Mouse (Mus musculus) common myeloid progenitor, adult 5-6 weeks (primary cell): ENCODE results near the gene Rpl7a. TPM values are rescaled to one million over a fixed set of nuclear protein-coding genes. Genes with fewer than 3 reads are reported as not detected.
A peak's percentile ranks its signal among the peaks of the same experiment; 100 is the strongest.
"Not testable (repeated sequence)": the region's sequence is repeated elsewhere in the genome, so short reads cannot be mapped to it uniquely, and the experiment has no call there.

ENCODE experiments used
- ATAC-seq: replicated peaks from 2 replicates; pipeline ENCODE4 v1.8.0; 2016; ENCODE audit warnings: low read depth, mild to moderate bottlenecking, moderate TSS enrichment, inconsistent platforms; ENCODE audit not compliant: poor library complexity, severe bottlenecking
- total RNA-seq: library from RNA; stranded (forward); fragments of 200-1000, 187-1606 nt; gene quantifications from 2 replicates; pipeline ENCODE4 v1.2.3, GENCODE M21; 2017

Gene Rpl7a
- 2,462 and 2,597 TPM in 2 replicates for total RNA-seq

DNA sequence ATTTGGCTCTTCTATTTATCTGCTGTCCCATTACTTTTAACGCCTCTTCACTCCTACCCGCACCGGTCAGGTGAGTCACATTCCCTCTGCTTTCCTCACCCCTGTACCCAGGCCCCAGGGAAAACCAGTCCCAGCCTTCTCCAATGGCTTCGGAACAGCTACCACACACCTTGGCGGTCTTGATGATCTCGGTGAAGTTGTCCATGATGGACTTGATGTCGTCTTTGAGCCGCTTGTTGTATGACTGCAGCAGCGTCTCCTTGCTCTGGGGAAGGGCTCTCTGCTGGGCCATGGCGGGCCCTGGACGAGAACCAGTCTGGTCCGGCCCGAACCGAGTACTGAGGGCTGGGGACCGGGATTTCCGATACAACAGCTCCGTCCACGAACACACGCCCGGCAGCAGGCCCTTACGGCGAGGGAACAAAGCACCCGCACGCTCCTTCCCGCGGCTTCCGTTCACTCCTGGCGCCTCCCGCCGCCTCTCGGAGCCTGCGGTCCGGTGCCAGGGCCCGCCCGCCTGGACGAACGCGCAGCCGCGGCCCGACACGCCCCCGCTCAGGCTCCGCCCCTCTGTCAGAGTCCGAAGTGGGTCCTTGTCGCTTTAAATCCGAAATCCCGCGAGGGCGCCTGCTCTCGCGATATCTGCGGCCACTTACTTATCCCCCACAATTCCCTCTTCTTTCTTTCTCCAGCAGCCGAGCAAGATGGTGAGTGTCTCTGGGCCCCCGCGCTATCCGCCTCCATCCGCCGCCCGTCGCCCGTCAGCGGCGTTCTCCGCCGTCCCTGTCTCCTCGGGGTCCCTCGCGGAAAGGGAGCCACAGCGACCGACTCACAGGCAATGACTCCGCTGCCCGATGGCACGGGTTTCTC lies at the start of gene Rpl7a, which contains the start of gene Med22:
TSS of gene Rpl7a (plus strand) at position 641 of the 870 bp plus-strand sequence.
TSS of gene Med22 (minus strand) at position 554 of the 870 bp plus-strand sequence.
- ATAC-seq, result peak; percentile 76

GRCm38 (mm10) chr2:26862856-26863255 lies 47.7 kb upstream of the Rpl7a start:
- ATAC-seq, result peak; percentile 36; the same call in 1 of the 2 replicates

GRCm38 (mm10) chr2:26864879-26865278 lies 45.7 kb upstream of the Rpl7a start, which contains the start of gene Abo:
TSS of gene Abo (minus strand) at chr2:26864979.
- ATAC-seq, result no peak

GRCm38 (mm10) chr2:26870666-26871065 lies 39.9 kb upstream of the Rpl7a start:
- ATAC-seq, result no peak

DNA sequence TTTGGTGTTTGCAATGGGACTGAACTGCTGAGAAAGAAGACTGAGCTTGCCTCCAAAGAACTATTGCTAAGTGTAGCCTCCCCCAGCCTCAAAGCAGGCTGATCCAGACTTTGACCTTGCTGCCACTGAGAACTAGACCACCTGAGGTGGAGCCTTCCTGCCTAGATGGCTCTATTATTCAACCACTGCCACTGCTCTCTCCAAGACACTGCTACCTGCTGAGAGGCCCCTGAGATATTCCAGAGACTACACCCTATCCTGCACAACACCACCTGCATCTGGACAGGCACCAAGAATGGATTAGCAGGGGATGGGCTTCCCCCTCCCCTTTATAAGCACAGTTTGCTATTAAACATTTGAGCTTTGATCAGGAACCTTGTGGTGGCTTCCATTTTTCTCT lies 32.0 kb upstream of the Rpl7a start:
- ATAC-seq, result no peak

DNA sequence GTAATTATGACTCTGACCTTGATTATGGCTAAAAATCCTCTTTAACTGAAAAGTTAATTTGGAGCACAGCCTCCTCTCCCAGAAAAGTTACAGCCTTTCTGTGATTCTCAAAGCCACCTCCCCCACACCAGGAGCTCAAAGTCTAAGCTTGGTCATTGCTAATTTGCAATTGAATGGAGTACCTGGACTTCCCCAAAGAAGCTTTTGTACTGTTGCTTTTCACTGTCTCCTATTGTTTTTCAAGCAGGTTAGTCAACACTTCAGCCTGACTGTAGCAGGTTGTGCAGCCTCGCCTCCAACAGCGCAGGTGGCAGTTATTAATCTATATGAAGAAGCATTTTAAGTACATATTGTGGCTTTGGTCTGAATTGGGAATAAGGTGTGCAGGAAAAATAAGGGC lies 25.0 kb upstream of the Rpl7a start:
- not testable (repeated sequence) for ATAC-seq

DNA sequence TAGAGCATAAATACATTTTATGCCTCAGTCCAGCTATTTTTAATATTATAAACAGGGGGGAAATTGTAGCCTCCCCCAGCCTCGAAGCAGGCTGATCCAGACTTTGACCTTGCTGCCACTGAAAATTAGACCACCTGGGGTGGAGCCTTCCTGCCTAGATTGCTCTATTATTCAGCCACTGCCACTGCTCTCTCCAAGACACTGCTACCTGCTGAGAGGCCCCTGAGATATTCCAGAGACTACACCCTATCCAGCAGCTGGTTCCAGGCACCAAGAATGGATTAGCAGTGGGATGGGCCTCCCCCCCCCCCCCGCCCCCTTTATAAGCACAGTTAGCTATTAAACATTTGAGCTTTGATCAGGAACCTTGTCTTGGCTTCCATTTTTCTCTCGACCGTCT lies 24.4 kb upstream of the Rpl7a start:
- not testable (repeated sequence) for ATAC-seq

DNA sequence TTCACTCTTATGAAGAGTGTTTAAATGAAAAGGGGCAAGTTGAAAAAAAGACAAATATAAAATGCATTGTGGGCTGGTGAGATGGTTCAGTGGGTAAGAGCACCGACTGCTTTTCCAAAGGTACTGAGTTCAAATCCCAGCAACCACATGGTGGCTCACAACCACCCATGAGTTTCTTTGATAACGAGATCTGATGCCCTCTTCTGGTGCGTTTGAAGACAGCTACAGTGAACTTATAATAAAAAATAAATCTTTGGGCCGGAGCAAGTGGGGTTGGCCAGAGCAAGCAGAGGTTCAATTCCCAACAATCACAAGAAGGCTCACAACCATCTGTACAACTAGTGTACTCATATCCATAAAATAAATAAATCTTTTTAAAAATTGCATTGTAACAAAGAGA lies 14.7 kb upstream of the Rpl7a start:
- ATAC-seq, result no peak

DNA sequence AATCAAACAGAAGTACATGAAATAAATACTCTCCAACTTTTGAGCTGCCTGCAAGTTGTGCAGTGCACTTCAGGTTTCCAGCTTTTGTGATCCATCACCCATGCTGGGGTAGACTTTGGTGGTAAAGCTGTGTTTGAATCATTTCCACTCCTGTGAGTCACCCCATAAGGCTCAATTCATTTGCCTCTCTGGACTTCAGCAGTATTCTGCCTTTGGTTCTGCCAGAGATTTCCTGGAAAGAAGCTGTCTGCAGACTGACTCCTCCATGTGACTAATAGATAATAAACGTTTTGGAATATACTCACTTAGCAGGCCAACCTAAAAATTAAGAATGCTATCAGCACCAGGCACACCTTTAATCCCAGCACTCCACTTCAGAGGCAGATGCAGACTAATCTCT lies 9.8 kb upstream of the Rpl7a start:
- ATAC-seq, result no peak

DNA sequence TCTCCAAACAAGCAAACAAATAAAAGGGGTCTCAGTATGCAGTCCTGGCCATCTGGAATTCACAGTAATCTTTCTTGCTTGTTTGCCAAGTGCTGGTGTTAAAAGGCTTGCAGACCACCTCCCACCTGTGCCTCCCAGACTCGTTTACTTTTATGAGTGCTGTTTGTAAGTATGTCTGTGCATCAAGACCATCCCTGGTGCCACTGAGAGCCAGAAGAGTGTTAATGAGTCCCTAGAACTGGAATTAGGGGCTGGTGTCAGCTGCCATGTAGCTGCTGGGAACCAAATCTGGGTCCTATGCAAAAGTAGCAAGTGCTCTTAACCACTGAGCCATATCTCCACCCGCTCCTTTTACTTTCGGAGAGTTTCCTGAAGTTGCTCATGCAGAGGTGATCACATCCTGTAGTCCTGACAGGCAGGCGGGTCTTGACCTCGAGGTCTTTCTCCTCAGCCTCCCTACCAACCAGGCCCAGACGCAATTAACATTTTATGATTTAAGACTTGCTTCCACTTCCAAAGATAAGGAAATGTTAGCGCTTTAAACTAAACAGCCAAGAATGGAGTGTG lies 8.6 kb upstream of the Rpl7a start:
- ATAC-seq, result no peak

DNA sequence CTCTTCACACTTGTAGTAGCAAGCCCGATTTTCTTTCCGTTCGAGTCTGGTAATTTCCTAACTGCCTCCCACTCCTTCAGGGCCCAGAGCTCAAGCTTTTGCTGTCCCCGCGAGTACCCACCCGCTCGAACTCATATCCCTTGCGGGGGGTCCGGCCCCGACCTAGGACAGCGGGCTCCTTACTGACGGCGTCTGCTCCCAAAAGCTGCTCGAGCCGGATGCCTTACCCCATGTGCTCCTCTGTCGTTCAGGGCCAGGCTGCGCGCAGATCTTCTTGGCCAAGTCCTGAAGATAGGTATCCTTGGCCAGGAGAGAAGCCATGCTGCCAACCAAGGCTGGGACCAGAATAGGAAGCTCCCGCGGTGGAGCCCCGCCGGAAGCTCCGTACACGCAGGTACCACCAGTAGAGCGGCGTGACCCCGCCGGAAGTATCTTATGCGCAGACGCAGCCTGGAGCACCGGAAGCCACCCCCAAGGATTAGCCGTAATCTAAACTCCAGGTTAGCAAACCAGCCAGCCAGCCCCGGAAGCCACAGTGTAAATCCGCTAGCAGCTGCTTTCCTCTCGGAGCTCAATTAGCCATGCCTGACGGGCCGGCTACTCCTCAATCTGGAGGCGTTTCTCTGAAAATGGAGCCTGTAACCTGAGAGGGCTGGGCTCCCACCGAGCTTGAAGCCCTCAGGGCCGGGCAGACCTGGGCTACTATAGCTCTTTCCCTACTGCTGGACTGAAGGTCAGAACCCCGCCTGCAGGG lies 7.9 kb upstream of the Rpl7a start, which contains the start of gene Surf6:
TSS of gene Surf6 (minus strand) at position 413 of the 754 bp plus-strand sequence.
- peak; percentile 93 for ATAC-seq

DNA sequence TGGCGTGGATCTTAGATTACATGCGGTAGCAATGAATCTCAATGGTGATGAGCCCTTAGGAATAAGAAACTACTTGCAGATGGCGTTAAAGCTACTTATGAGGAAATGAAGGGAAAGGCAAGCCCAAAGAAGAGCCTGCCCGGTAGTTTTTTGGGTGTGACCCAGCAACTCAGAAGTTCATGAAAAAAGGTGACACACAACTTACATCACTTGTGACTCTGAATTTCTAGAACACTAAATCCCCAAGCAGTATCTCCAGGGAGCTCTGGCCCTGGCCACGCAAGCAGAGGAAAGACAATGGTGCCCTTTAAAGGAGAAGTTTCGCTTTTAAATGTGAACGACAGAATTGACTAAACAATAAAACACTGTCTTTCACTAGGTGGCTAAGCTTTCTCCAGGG lies 7.3 kb upstream of the Rpl7a start:
- no peak for ATAC-seq

- no peak for ATAC-seq
These were observed 4.6 kb upstream of the Rpl7a start for GRCm38 (mm10) chr2:26905936-26906335.

DNA sequence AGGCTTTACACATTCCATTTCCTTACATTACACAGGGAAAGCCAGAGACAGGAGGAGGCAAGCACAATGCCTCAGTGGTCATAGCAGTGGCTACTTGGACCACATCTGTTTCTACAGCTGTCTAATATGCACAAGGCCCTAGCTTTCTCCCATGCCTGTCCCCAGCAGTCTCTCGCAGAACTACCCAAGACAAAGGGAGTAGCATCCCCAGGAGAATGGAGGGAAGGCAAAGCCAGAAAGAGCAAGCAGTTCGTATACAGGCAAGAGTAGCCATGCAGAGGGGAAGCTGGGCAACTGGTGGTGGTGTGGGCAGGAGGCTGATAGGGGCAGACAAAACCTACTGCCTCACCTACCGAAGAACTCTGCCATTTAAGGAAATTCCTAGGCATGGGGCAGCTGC lies 4.1 kb upstream of the Rpl7a start:
- ATAC-seq, result no peak

DNA sequence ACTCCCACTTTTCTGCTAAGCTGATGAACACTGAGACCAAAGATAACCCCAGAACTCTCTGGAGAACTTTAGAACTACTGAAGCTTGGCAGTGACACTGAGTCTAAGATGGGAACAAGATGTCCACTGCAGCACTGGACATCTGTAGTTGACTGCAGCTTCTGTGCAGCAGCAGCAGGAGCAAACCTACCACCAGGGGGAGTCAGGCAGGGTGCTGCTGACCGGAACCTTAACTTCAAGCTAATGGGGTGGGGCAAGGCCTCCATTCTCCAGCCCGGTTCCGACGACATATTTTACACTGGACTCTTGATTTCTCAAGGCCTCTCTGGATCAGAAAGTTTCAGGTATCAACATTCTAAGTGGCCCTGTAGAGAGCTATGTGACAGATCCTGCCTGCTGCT lies 3.5 kb upstream of the Rpl7a start:
- ATAC-seq, result no peak

- no peak for ATAC-seq
These were observed 1.7 kb upstream of the Rpl7a start for GRCm38 (mm10) chr2:26908710-26909386.

DNA sequence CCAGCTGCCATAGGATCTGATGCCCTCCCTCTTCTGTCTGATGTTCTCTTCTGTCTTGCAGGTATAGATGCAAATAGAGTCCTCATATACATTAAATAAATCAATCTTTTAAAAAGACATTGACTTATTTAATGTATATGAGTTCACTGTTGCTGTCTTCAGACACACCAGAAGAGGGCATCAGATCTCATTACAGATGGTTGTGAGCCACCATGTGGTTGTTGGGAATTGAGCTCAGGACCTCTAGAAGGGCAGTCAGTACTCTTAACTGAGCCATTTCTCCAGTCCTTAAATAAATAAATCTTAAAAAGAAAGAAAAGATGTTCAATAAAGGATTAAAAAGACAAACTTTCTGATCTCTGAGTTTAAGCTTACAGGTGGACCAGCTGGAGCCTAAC lies 1.2 kb upstream of the Rpl7a start:
- ATAC-seq, result no peak

DNA sequence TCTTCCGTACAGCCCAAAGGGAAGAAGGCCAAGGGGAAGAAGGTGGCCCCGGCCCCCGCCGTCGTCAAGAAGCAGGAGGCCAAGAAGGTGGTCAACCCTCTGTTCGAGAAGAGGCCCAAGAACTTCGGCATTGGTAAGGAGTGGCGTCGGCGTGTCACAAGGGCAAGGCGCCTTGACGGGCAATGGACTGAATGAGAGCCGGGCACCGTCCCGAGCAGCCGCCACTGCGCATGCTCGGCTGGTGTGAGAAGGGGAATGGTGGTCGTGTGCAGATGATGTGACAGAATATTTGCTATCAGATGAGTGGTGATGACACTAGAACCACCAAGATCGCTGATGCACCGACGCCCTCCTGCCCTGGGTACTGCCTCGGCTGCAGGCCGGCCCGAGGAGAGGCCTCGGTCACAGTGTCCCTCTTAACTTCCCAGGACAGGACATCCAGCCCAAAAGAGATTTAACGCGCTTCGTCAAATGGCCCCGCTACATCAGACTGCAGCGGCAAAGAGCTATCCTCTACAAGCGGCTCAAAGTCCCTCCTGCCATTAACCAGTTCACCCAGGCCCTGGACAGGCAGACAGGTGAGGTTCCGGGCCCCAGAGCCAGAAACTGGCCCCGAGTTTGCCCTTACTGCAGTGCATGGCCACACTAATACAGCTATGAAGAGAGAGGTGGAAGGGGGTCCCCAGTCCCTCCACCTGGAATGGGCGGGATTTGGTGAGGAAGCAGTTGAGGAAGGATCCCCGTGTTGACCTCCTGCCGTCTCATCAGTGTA lies 616 bp downstream of the Rpl7a start:
- ATAC-seq, result no peak; the same call in 1 of the 2 replicates

GRCm38 (mm10) chr2:26912253-26912770 lies 1.7 kb downstream of the Rpl7a start:
- ATAC-seq, result no peak
